Mouse (Mus musculus) megakaryocyte, embryonic 14.5 days (primary cell): Measurements from ENCODE around the gene Slc36a3.

Experiments
- FLI1 ChIP-seq: IDR thresholded peaks from 2 replicates; pipeline ENCODE4 v1.6.1; 2012; ENCODE audit warnings: low read length, inconsistent platforms, mixed read lengths
- GATA1 ChIP-seq: IDR thresholded peaks from 3 replicates; pipeline ENCODE4 v1.6.1; 2012; ENCODE audit warnings: mixed read lengths, low read length, inconsistent platforms, borderline replicate concordance

GRCm38 (mm10) chr11:55126663-55127062 lies 24.8 kb downstream of the Slc36a3 start:
- TF ChIP-seq GATA1 (no peak), FLI1 (no peak)
